Mouse (Mus musculus): Measurements from ENCODE around the gene Epha10. TPM values are rescaled to one million over a fixed set of nuclear protein-coding genes. Genes with fewer than 3 reads are reported as not detected.
"Not testable (repeated sequence)": the region's sequence is repeated elsewhere in the genome, so short reads cannot be mapped to it uniquely, and the experiment has no call there.

Gene Epha10
- total RNA-seq, 2 experiments from 2014 or later, result 39.0 to 42.3 TPM

DNA sequence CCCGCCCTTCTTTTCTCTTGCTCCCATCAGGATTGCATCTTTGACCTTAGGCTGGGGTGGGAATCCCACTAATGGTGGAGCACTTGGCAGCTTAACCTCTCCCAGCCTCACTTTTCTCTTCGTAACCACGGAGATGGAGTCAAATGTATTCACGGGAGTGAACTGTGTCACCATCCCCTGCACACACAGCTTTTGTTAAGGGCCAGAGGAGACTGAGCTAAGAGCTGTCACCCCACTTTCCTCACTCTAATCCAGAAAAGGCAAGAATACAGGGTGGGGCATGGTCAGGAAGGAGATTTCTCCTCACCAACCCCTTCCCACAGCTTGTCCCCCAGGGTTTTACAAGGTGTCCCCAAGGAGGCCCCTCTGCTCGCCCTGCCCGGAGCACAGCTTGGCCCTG is 13.1 kb downstream of the Epha10 start:
- DNase-seq (ENCODE audit: low spot score in 2 of 2), result no peak

DNA sequence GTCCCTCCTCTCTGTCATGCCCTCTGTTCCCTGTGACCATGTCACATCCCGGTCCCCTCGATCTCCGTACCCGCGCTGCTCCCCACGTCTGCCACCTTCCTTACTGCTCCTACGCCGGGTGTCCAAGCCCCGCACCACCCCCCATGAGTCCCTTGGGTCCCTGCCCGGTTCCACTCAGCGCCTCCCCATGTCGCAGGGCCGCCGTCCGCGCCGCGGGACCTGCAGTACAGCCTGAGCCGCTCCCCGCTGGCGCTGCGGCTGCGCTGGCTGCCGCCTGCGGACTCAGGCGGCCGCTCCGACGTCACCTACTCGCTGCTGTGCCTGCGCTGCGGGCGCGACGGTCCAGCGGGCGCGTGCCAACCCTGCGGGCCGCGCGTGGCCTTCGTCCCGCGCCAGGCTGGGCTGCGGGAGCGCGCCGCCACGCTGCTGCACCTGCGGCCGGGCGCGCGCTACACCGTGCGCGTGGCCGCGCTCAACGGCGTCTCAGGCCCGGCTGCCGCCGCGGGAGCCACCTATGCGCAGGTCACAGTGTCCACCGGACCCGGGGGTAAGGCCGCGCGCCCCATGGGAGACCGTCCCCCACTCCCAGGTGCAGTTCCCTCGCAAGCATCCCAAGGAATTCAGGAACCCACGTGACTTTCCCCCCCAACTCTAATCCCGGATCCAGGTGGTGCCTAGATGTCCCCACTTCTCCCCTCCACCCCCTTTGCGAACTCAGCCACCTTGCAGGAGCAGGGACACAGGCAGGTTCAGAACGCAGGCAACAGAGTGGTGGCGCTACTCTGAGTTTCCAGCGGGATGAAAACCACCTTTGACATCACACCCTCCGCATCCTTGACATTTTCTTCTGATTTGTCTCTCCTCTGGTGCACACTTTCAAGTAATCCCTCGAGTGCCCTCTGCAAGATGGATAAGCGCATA is 14.1 kb downstream of the Epha10 start:
- peak in 1 of 2 experiments; percentile 43 for DNase-seq (ENCODE audit: low spot score in 2 of 2)

DNA sequence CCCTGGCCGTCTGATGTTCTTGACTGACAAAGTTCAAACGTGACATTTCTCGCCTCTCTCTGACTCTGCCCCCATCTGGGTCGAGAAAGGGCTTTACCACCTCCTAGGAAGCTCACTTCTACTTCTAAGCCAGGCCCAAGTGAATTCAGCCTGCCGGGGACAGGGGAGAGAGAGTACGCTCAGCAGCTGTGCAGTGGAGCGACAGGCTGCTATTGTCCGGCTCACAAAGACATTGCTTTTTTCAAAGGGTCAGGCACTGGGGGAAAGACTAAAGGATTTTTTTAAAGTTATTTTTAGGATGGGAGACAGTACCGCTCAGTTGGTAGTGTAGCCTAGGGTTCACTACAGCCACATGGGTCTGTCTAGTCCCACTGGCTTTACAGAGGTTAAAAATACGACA is 17.7 kb downstream of the Epha10 start:
- DNase-seq (ENCODE audit: low spot score in 2 of 2), result no peak

DNA sequence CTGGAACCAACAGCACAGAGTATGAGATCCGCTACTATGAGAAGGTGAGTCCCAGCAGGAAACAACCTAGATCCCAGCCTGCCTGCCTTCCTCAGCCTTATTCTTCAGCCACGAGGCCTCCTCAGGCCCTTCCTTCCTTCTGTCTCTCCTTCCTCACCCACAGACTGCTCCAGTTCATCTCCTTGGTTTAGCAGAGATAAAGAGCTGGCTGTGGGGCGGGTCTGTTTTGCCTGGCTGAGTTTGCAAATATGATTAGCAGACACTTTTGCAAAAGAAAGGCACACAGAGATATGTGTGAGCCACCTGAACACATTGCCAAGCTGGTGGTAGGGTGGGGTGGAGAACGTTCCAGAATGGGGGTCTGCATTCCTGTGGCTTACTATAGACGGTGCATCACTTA is 19.2 kb downstream of the Epha10 start:
- no peak for DNase-seq (ENCODE audit: low spot score in 2 of 2)

DNA sequence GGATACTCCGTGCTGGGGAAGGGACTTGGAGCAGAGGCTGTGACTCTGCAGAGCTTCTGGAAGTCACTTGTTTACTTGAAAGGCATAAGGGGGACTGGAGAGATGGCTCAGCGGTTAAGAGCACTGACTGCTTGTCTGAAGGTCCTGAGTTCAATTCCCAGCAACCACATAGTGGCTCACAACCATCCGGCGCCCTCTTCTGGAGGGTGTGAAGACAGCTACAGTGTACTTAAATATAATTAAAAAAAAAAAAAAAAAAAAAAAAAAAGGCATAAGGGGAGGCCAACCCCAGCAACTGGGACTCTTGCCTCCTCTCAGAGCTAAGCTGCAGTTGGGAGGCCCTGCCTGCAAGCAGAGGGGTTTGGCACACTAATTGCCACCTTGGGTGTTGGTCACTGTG is 24.7 kb downstream of the Epha10 start:
- DNase-seq (ENCODE audit: low spot score in 2 of 2), result no peak

DNA sequence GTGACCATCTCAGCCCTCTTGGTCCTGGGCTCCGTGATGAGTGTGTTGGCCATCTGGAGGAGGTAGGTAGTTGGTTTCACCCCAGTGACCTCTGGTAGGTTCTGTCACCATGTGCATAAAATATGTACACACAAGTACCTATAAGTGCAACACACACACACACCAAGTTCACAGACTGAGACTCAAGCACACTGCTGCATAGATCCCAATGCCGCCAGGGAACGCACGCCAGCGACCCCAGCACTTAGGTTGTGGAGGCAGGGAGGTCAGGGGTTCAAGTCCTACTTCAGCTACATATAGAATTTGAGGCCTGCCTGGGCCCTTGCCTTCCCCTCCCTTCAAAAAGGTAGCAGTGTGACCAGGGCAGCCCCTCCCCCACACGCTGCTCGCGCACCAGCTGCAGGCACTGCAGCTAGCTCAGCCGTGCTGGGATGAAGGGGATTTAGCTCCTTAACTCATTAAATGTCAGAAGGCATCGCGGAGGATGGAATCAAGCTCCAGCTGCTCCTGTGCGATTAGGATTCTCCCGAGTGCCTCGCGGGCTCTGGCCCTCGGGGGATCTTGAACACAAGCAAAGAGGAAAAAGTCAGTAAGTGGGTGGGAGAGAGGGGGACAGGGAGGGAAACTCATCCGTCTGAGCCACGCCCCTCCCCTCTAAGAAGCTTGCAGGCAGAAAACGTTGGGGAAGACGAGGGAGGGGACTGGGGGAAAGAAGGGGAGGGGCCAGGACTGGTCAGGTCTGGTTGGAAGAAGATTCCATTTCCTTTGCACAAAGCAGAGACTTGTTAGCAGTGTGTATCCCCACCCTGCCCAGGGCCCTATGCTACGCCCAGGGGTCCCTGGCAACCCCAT is 25.5 kb downstream of the Epha10 start:
- peak in 1 of 2 experiments; percentile 35 for DNase-seq (ENCODE audit: low spot score in 2 of 2)

DNA sequence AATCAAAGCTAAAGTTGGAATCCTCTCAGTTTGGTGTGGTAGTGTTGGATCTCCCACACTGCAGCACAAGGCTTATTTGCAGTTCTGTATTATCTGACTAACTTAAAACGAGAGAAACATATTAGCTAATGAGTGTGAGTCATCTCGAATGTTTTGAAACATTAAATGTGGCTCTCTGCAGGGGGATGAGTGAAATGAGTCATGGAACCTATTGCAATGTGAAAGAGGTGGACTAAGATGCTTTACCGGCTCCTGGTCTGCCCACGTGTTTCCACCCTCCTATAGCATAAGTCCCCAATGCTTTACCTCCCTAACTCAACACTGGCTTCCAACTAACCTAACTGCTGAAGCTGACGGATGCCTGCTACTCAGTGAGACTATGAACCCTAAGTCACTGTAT is 47.4 kb downstream of the Epha10 start:
- no peak for DNase-seq (ENCODE audit: low spot score in 2 of 2)

DNA sequence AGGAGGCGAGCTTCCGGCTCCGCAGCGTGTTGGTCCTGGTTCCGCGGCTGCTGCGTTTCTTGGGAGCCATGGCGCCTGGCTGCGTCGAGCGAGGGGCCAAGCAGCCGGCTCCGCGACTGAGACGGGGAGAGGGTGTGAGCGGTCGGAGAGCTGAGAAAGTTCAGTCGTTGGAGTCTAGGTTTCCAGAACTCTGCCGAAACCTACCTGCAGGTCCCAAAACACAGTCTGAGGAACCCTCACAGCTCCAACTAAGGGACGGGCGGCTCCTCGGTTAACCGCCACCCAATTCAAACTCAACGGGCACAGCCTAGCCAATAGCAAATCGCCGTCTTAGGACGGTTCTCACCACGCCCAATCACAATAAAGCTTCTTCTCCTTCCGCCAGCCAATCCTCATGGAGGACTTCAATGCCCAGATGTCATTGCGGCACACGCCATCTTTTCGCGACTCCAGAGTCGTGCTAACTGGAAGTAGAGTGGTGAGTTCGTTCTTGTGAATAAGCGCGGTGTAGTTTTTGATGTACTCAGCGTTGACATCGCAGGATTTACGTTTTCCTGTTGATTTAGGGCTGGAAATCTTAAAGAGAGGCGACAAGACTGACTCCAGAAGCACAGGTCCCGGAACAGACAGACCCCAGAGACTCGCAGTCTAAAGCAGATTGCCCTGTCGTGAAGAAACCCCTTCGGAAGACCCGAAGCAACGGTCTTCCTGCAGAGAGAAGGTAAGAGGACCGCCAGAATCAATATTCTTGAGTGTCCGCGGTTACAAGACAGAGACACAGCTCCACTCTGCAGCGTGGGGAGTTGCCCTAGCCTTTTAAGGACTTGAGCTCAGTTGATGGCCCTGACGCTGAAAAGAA is 56.1 kb downstream of the Epha10 start, which contains the start of gene 9930104L06Rik:
Gene 9930104L06Rik (plus strand): TSS at position 436 of the 859 bp plus-strand sequence.
- peak; percentile 94 to 98 for DNase-seq (ENCODE audit: low spot score in 2 of 2)

DNA sequence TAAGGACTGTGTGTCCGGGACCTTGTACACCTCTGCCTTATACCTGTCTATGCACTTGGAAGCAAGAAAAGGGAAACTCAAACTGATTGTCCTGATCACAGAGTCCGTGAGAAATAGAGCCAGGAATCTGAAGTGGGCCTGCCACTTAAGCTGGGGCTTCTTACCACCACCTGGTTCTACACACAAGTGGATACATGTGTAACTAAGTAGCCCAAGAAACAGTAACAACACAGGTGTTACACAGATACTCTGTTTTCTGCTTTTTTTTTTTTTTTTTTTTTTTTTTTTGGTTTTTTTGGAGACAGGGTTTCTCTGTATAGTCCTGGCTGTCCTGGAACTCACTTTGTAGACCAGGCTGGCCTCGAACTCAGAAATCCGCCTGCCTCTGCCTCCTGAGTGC is 58.5 kb downstream of the Epha10 start, which contains the start of gene Cdca8:
Gene Cdca8 (minus strand): TSS at position 101 of the 400 bp plus-strand sequence.
- DNase-seq (ENCODE audit: low spot score in 2 of 2), result not testable (repeated sequence)

DNA sequence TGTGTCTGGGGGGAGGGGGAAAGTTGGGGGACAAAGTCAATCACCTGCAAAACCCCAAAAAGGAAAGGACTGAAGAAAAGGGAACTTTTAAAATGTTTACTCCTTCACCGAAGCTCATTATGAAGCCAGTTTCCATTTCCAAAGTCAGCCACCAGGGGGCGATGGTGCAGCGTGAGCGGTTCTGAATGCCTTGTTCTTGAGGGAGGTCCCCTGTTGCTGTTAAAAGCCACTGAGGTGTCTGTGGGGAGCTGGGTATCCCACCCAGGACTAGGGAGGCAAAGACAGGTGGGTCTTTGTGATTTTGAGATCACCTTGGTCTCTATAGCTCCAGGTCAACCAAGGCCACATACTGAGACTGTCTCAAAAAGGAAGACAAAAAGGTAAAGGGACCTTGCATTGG is 62.3 kb downstream of the Epha10 start:
- DNase-seq (ENCODE audit: low spot score in 2 of 2), result peak; percentile 56 to 88

DNA sequence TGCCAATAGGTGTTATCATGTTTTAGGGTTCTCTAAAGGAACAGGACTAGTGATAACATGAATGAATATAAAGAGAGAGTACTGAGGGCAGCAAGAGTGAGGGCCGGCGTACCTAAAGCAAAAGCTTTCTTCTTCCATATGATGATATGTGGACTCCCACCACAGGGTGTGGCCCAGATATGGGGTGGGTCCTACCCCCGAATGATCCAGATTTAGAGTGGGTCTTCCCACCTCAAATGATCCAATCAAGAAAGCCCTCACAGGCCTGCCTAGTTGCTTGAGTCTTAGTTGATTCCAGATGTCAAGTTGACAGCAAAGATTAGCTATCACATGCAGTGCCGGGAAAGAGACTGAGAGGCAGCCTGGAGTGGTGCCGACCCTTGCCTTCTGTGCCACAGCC is 63.1 kb downstream of the Epha10 start:
- DNase-seq (ENCODE audit: low spot score in 2 of 2), result no peak

DNA sequence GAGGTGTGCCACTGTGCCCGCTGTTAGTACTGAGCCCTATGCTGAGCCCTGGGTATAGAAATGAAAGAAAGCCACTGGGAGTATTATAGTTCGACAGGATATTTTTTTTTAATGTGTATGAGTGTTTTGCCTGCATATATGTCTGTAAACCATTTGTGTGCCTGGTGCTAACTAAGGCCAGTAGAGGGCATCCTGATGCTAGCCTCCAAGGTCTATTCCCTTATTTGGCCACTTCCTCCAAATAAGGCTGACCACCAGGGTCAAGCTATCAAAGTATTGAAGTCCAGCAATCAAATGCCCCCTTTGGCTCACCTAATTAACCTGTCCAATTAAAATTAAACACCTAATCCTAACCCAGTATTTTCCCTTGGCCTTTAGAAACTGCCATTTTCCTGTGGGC is 64.3 kb downstream of the Epha10 start:
- no peak for DNase-seq (ENCODE audit: low spot score in 2 of 2)

DNA sequence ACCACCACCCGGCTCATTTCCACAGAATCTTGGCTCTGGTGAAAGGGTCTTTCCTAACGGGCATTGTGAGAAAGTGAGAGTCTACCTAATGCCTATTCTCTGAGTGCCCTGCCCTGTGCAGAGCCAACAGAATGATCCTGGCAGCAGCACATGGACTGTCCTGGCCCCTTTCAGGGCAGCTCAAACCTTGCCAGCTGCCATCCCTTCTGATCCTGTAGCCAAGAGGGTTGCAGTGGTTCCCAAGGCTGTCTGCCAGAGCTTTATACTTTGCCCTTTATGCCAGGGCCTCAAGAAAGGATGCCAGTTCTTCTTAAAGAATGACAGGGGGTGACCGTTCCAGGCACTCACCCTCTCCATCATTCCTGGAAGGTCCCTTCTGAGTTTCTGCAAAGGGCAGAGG is 68.8 kb downstream of the Epha10 start:
- DNase-seq (ENCODE audit: low spot score in 2 of 2), result no peak

DNA sequence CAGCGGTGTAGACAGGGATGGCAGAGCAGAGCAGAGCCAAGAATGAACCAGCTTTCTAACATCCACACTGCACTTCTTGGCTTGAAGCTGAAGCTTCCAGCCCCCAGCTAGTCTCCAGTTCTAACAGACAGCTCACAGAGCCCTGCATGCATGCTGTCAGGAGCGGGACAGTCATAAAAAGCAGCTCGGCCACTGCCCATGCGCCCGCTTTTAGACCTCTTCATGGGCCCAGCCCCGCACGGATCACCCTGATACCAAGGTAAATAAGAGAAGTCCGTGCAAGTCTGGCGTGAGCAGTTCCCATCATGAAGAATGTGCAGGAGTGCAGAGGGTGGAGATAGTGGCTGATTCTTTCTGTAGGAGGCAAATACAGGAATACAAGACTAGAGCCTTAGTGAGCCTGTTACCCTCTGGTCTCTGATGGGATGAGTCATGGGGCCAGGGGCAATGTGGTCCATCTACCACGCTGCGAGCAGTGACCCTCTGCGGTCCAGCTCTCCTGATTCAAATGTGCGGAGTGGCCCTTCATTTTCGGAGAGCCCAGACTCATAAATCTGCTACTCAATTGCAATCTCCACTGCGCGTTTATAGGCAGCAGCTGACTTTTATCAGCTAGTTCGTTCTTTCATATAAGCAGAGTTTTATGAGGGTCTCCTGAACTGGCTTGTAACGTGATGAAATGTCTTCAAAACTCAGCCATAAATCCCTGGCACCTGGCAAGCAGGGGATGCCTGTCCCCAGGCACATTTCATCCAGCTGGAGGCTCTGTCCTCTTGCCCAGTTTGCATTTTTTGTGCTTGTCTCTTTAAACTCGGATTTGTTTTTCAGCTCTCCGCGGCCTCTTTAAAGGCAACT is 69.7 kb downstream of the Epha10 start:
- no peak for DNase-seq (ENCODE audit: low spot score in 2 of 2)

DNA sequence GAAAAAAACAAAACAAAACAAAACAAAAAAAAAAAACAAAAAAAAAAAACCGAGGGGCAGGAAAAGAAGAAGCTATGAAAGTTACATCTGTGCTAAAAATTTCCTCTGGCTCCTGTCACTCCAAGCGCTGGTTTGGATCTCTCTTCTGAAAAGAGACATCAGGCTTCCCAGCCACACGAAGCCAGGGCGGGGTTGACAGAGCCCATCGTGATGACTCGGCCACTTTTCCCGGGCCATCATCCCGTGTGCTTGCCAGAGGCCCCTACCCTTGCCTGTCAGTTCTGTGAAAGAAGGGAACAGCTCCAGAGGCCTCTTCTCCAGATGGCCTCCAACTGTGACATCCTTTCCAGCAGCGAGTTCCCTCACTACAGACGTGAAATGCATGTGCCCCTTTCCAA is 70.3 kb downstream of the Epha10 start:
- DNase-seq (ENCODE audit: low spot score in 2 of 2), result no peak

DNA sequence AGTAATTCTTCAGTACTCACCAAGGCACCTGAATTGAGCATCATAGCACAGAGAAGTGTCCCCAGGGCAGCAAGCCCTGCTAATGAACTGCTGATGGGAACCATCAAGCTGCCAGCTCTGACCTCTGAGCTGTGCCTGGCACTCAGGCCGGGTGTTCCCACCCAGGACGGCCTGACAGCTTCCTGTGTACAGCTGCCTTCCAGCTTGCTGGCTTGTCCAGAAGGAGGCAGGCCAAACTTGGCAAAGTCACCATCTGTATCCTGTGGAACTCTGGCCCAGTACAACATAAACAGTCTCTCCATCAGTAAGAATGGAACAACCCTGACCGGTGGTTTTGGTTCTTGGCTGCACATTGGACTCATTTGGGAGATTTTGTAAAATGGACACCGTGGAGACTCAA is 72.8 kb downstream of the Epha10 start:
- DNase-seq (ENCODE audit: low spot score in 2 of 2), result no peak

DNA sequence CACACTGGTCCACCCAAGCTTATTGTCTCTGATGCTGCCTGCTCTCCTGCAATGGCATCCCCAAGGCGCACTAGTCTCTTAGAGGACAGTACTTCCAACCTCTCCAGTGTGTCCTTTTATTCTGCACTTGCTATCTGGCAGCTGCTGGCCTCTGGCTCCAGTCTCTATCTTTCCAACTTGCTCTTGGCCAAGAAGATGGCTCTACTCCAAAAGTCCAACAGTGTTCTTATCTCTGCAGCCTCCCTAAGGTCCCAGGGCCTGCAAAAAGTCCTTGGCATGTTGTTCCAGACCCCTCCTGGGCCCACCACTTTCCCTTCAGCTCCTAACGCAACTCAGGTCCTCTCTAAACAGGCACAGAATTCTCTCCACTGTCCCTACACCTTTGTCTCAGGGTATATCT is 76.6 kb downstream of the Epha10 start:
- no peak for DNase-seq (ENCODE audit: low spot score in 2 of 2)

DNA sequence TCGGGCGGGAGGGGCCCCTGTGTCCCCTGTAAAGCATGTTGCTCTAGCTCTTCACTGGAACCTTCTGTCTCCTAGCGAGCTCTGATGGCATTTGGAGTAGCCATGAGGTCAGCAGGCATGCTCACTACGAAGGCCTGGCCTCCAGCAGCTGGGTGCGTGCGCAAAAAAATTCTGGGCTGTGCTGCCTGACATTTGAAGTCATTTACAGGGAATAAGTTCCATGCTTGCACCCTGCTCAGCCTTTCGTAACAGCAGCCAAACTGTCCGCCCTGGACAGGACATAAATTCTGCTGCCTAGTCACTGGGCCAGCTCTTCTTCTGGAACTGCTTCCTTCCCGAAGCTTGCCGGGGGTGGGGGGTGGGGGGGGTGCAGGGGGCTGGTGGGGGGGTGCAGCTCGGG is 78.4 kb downstream of the Epha10 start:
- no peak for DNase-seq (ENCODE audit: low spot score in 2 of 2)

DNA sequence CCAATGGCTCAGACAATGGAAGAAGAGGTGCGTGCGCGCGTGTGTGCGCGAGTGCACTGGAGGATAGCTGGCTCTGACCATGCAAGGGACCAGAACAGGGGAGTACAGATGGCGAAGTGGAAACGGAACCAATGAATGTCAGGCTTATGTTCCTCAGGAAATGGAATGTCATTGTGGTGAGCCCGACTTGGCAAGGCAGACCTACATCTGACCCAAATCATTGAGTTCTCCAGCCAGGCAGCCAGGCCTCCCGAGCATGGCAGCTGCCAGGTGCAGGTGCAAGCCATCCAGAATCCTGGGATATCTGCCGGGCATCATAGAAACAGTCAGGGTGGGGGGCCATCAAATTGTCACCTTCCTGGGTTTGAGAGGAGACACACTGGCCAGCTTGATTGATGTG is 80.2 kb downstream of the Epha10 start:
- no peak for DNase-seq (ENCODE audit: low spot score in 2 of 2)

DNA sequence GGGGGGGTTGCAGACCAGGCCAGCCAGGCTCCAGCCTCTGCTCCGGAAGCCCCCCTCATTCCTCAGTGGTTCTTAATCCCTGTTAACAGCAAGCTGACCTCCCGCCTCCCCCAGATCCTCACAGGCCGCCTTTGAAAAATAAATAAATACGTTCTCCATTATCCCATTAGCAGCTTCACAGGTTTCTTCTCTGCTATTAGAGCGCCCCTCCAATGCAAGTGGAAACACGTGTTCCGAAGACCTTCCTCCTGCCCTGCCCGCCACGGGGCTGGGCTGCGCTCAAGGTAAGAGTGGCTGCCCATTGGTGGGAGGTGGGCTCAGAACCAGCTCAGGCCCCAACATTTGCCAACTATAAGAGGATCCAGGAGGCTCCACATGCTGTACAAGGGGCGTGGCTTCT is 81.9 kb downstream of the Epha10 start:
- no peak for DNase-seq (ENCODE audit: low spot score in 2 of 2)

Measured in layer of hippocampus, adult 18-20 months (tissue).